In genomic region chr8:45235228-45235627, GRCm38 (mm10) we compare ENCODE assay signal across 40 mouse cellular contexts. TPM values are rescaled to one million over a fixed set of nuclear protein-coding genes. Genes with fewer than 3 reads are reported as not detected.
"Had no signal": no experiment of that assay in that cellular context is flagged by ENCODE, and none has a peak within 500 bp of the region (broad histone marks: within the 10 kb centered on the region; RNA-seq: fewer than 3 reads in every experiment).

No protein-coding gene starts in this region.

- H3K27ac ChIP-seq: heart, embryonic 10.5 days; hindbrain, embryonic 10.5 days; hindbrain, embryonic 12.5 days; hindbrain, embryonic 14.5 days; intestine, embryonic 15.5 days; limb, embryonic 13.5 days; limb, embryonic 15.5 days; liver, embryonic 12.5 days; liver, embryonic 14.5 days had no signal

- H3K4me1 ChIP-seq: limb, embryonic 15.5 days; liver, embryonic 12.5 days had no signal

- H3K27me3 ChIP-seq: hindbrain, embryonic 12.5 days; intestine, embryonic 15.5 days; limb, embryonic 13.5 days; limb, embryonic 15.5 days; liver, embryonic 12.5 days had no signal

- H3K9me3 ChIP-seq: heart, embryonic 10.5 days; heart, embryonic 12.5 days; hindbrain, embryonic 10.5 days; hindbrain, embryonic 12.5 days; intestine, embryonic 15.5 days; limb, embryonic 13.5 days; limb, embryonic 15.5 days; liver, embryonic 12.5 days had no signal

- DNase-seq: gastrocnemius, postnatal 10 days; gastrocnemius, postnatal 36 days; heart, adult 18-20 months; heart, postnatal 10 days; heart, postnatal 4 days; kidney, adult 18-20 months; kidney, adult 8-10 months; kidney, postnatal 10 days; kidney, postnatal 36 days; layer of hippocampus, postnatal 36 days; left cerebral cortex, postnatal 4 days had no signal

- H3K36me3 ChIP-seq: heart, embryonic 10.5 days; heart, embryonic 12.5 days; hindbrain, embryonic 10.5 days; hindbrain, embryonic 12.5 days; intestine, embryonic 15.5 days; limb, embryonic 13.5 days; limb, embryonic 15.5 days; liver, embryonic 12.5 days had no signal

- H3K4me3 ChIP-seq: heart, embryonic 10.5 days; heart, embryonic 12.5 days; hindbrain, embryonic 10.5 days; hindbrain, embryonic 12.5 days; intestine, embryonic 15.5 days; limb, embryonic 13.5 days; limb, embryonic 15.5 days; liver, embryonic 12.5 days had no signal

- H3K9ac ChIP-seq: heart, embryonic 12.5 days; hindbrain, embryonic 12.5 days; hindbrain, embryonic 14.5 days; intestine, embryonic 15.5 days; limb, embryonic 13.5 days; limb, embryonic 15.5 days; liver, embryonic 12.5 days; liver, embryonic 14.5 days had no signal

RNA-seq across cellular contexts. Expression of gene F11, which starts 26.6 kb away (rescaled TPM):
- total RNA-seq: gastrocnemius, adult 18-20 months; gastrocnemius, postnatal 36 days; granulocyte monocyte progenitor cell, adult 5-6 weeks; heart, adult 18-20 months; heart, adult 8-10 months; heart, postnatal 10 days; heart, postnatal 25 days; heart, postnatal 4 days; layer of hippocampus, adult 18-20 months; layer of hippocampus, adult 8-10 months; layer of hippocampus, postnatal 10 days; layer of hippocampus, postnatal 36 days; left cerebral cortex, adult 18-20 months; left cerebral cortex, adult 8-10 months; left cerebral cortex, postnatal 10 days; left cerebral cortex, postnatal 25 days; left cerebral cortex, postnatal 4 days had no signal
- polyA plus RNA-seq: heart, embryonic 10.5 days; heart, embryonic 12.5 days; heart, embryonic 14.5 days; heart, embryonic 16.5 days; hindbrain, embryonic 10.5 days; hindbrain, embryonic 12.5 days; hindbrain, embryonic 14.5 days; hindbrain, embryonic 16.5 days; inflammation-experienced regulatory T-cells, adult 6 months; intestine, postnatal 0 days; kidney, embryonic 14.5 days; large intestine, adult 2 months; limb, embryonic 11.5 days; limb, embryonic 13.5 days had no signal

RNA-seq across cellular contexts. Expression of gene Klkb1, which starts 59.4 kb away (rescaled TPM):
- total RNA-seq: gastrocnemius, postnatal 10 days; gastrocnemius, postnatal 36 days; granulocyte monocyte progenitor cell, adult 5-6 weeks; heart, adult 18-20 months; heart, adult 8-10 months; heart, postnatal 10 days; heart, postnatal 25 days; heart, postnatal 4 days; layer of hippocampus, adult 18-20 months; layer of hippocampus, postnatal 36 days; left cerebral cortex, adult 18-20 months; left cerebral cortex, postnatal 25 days had no signal
- polyA plus RNA-seq: heart, embryonic 10.5 days; heart, embryonic 12.5 days; heart, embryonic 14.5 days; heart, embryonic 16.5 days; hindbrain, embryonic 10.5 days; hindbrain, embryonic 12.5 days; hindbrain, embryonic 14.5 days; intestine, postnatal 0 days; limb, embryonic 11.5 days; limb, embryonic 15.5 days had no signal
